Mouse (Mus musculus) induced T-regulatory cell, adult 2 months (primary cell): ENCODE measurements at regions not wholly inside any gene's neighbourhood (a gene's known extent, or its start where the extent isn't known, plus 50 kb on each side); places are given as distances from the start of the nearest gene placed in this dataset.

Source experiments
- DNase-seq: peaks from one replicate; pipeline ENCODE4 v3.0.0-alpha.2; 2012; ENCODE audit warnings: low read depth

- no peak for DNase-seq
These were observed 52.3 kb downstream of the Rplp1 start for GRCm38 (mm10) chr9:61862071-61862480.

GRCm38 (mm10) chr9:61860147-61860546 lies 54.2 kb downstream of the Rplp1 start:
- DNase-seq = peak; percentile 91

GRCm38 (mm10) chr9:61859438-61859837 lies 54.9 kb downstream of the Rplp1 start:
- DNase-seq = peak; percentile 81

- DNase-seq = no peak
These were observed 56.5 kb downstream of the Rplp1 start for GRCm38 (mm10) chr9:61857817-61858216.

GRCm38 (mm10) chr9:61856686-61857085 lies 57.7 kb downstream of the Rplp1 start:
- DNase-seq = no peak

- no peak for DNase-seq
These were observed 58.7 kb downstream of the Rplp1 start for GRCm38 (mm10) chr9:61855686-61856085.

GRCm38 (mm10) chr9:61853841-61854240 lies 60.5 kb downstream of the Rplp1 start:
- DNase-seq = no peak

- DNase-seq = no peak
These were observed 63.0 kb downstream of the Rplp1 start for GRCm38 (mm10) chr9:61851331-61851730.

GRCm38 (mm10) chr9:61848401-61848800 lies 65.9 kb downstream of the Rplp1 start:
- no peak for DNase-seq

GRCm38 (mm10) chr9:61847496-61847895 lies 66.8 kb downstream of the Rplp1 start:
- DNase-seq = no peak

GRCm38 (mm10) chr9:61844645-61845044 lies 69.7 kb downstream of the Rplp1 start:
- DNase-seq = no peak

GRCm38 (mm10) chr9:61844141-61844540 lies 70.2 kb downstream of the Rplp1 start:
- no peak for DNase-seq

- no peak for DNase-seq
These were observed 70.8 kb downstream of the Rplp1 start for GRCm38 (mm10) chr9:61843513-61843912.

- no peak for DNase-seq
These were observed 72.0 kb downstream of the Rplp1 start for GRCm38 (mm10) chr9:61842384-61842783.

- DNase-seq = no peak
These were observed 73.1 kb downstream of the Rplp1 start for GRCm38 (mm10) chr9:61841222-61841621.

- no peak for DNase-seq
These were observed 74.0 kb downstream of the Rplp1 start for GRCm38 (mm10) chr9:61840353-61840752.

GRCm38 (mm10) chr9:61833226-61833625 lies 81.1 kb downstream of the Rplp1 start:
- DNase-seq = no peak

GRCm38 (mm10) chr9:61830236-61830635 lies 84.1 kb downstream of the Rplp1 start:
- peak; percentile 90 for DNase-seq

GRCm38 (mm10) chr9:61829736-61830135 lies 84.6 kb downstream of the Rplp1 start:
- no peak for DNase-seq

- no peak for DNase-seq
These were observed 85.0 kb downstream of the Rplp1 start for GRCm38 (mm10) chr9:61829301-61829700.

- peak; percentile 64 for DNase-seq
These were observed 86.6 kb downstream of the Rplp1 start for GRCm38 (mm10) chr9:61827721-61828120.

GRCm38 (mm10) chr9:61827014-61827413 lies 87.3 kb downstream of the Rplp1 start:
- DNase-seq = peak; percentile 50

- peak; percentile 18 for DNase-seq
These were observed 87.9 kb downstream of the Rplp1 start for GRCm38 (mm10) chr9:61826415-61826814.

GRCm38 (mm10) chr9:61825804-61826203 lies 88.5 kb downstream of the Rplp1 start:
- no peak for DNase-seq

- no peak for DNase-seq
These were observed 94.5 kb downstream of the Rplp1 start for GRCm38 (mm10) chr9:61819836-61820235.
